Mouse (Mus musculus) bone marrow, adult 2 months (tissue): Measurements from ENCODE around the gene Meox1.

Source experiments
- CTCF ChIP-seq: fragments of 200-500 bp; IDR thresholded peaks from 2 replicates; pipeline ENCODE4 v1.5.1; 2011; ENCODE audit warnings: low read length, control low read depth; ENCODE audit not compliant: control insufficient read depth, insufficient read depth
- POLR2A ChIP-seq: fragments of 200-500 bp; IDR thresholded peaks from 2 replicates; pipeline ENCODE4 v1.6.1; 2011; ENCODE audit warnings: low read depth, mild to moderate bottlenecking, control low read depth, low read length, borderline replicate concordance; ENCODE audit not compliant: control insufficient read depth

GRCm38 (mm10) chr11:101925636-101926035, 31.5 kb upstream of the Meox1 start:
- TF ChIP-seq CTCF (no peak), POLR2A (no peak)
